Mouse (Mus musculus) intestine, postnatal 0 days (tissue): ENCODE results near the gene Inpp5d. TPM values are rescaled to one million over a fixed set of nuclear protein-coding genes. Genes with fewer than 3 reads are reported as not detected.
A peak's percentile ranks its signal among the peaks of the same experiment; 100 is the strongest.

Experiments
- ATAC-seq: fragments of 200-750 bp; cut with Nextera tagmentation; 2 replicates; pipeline ENCODE4 v1.8.0; 2017; ENCODE audit warnings: mild to moderate bottlenecking, moderate TSS enrichment, moderate library complexity
- H3K27ac ChIP-seq: fragments of 300-500 bp; sonication (generic); 2 replicates; pipeline ENCODE4 v1.5.1; 2014; ENCODE audit warnings: mild to moderate bottlenecking, low read depth, low read length, moderate library complexity
- H3K27me3 ChIP-seq: fragments of 300-500 bp; sonication (generic); replicated peaks from 2 replicates; pipeline ENCODE4 v1.6.1; 2014; ENCODE audit warnings: low read length, mixed read lengths; ENCODE audit not compliant: control insufficient read depth, insufficient read depth
- H3K36me3 ChIP-seq: fragments of 300-500 bp; sonication (generic); 2 replicates; pipeline ENCODE4 v1.6.1; 2014; ENCODE audit warnings: mild to moderate bottlenecking, moderate library complexity; ENCODE audit not compliant: control insufficient read depth, insufficient read depth
- H3K4me1 ChIP-seq: fragments of 300-500 bp; sonication (generic); replicated peaks from 2 replicates; pipeline ENCODE4 v1.6.1; 2014; ENCODE audit warnings: antibody characterized with exemption, low read length, mixed read lengths; ENCODE audit not compliant: control insufficient read depth, insufficient read depth
- H3K4me2 ChIP-seq: fragments of 300-500 bp; sonication (generic); replicated peaks from 2 replicates; pipeline ENCODE4 v1.6.1; 2014; ENCODE audit warnings: low read depth, mild to moderate bottlenecking, moderate library complexity
- H3K4me3 ChIP-seq: fragments of 300-500 bp; sonication (generic); 2 replicates; pipeline ENCODE4 v1.5.1; 2014; ENCODE audit warnings: low read depth, low read length
- H3K9ac ChIP-seq: fragments of 300-500 bp; sonication (generic); 2 replicates; pipeline ENCODE4 v1.6.1; 2014; ENCODE audit warnings: mild to moderate bottlenecking, low read depth, low read length
- H3K9me3 ChIP-seq: fragments of 300-500 bp; sonication (generic); 2 replicates; pipeline ENCODE4 v1.6.1; 2016; ENCODE audit warnings: mixed run types; ENCODE audit not compliant: control insufficient read depth
- CTCF ChIP-seq: sonication (generic); IDR thresholded peaks from 2 replicates; pipeline ENCODE4 v1.5.1; 2016; ENCODE audit warnings: low read depth, mild to moderate bottlenecking, control low read depth, antibody characterized with exemption, moderate library complexity
- WGBS: fragments of 180-500 bp; shearing (Covaris S2); extraction: QIAGEN DNeasy Blood & Tissue Kit; methylation state at CpG from one replicate; pipeline ENCODE4 v1.1.7; 2014; 5-methylcytosine and 5-hydroxymethylcytosine counted together
- polyA plus RNA-seq: library from polyadenylated mRNA; unstranded; fragments of >200 nt; fragmentation: Nextera tagmentation; extraction: Ambion mirVana; gene quantifications from 2 replicates; pipeline ENCODE4 v1.2.1, GENCODE M21; 2015

Inpp5d gene
- polyA plus RNA-seq, 1 experiment from 2014 or later = 2.5 TPM

- Histone ChIP-seq H3K4me2 (no peak overlapping the region), H3K27me3 (no peaks in the 10 kb centered on the region), H3K27ac (no peak overlapping the region), H3K36me3 (no peaks in the 10 kb centered on the region), H3K4me1 (0 out of 2 replicates have a peak, but pooled peaks cover 4% of the 10 kb centered on the region), H3K9ac (no peak overlapping the region), H3K4me3 (no peak overlapping the region), H3K9me3 (no peaks in the 10 kb centered on the region)
- no peak for TF ChIP-seq CTCF
- no peak for ATAC-seq
- WGBS = 30% methylated on average over 2 of the region's 2 CpGs
Measured at GRCm38 (mm10) chr1:87628085-87628484, 8.0 kb downstream of the Inpp5d start.

- Histone ChIP-seq H3K27ac (no peak overlapping the region), H3K4me1 (no peaks in the 10 kb centered on the region), H3K9me3 (no peaks in the 10 kb centered on the region), H3K9ac (no peak overlapping the region), H3K27me3 (no peaks in the 10 kb centered on the region), H3K4me2 (no peak overlapping the region), H3K4me3 (no peak overlapping the region), H3K36me3 (no peaks in the 10 kb centered on the region)
- WGBS = 54% methylated on average over 10 of the region's 10 CpGs
- TF ChIP-seq CTCF = no peak
- no peak for ATAC-seq
Measured at GRCm38 (mm10) chr1:87631584-87631983, 11.5 kb downstream of the Inpp5d start.

- no peak overlapping the region for H3K9ac ChIP-seq
- H3K4me2 ChIP-seq = no peak overlapping the region
- no peaks in the 10 kb centered on the region for H3K9me3 ChIP-seq
- TF ChIP-seq CTCF = no peak
- H3K4me1 ChIP-seq = no peaks in the 10 kb centered on the region
- H3K27me3 ChIP-seq = no peaks in the 10 kb centered on the region
- ATAC-seq = no peak
- no peak overlapping the region for H3K4me3 ChIP-seq
- no peaks in the 10 kb centered on the region for H3K36me3 ChIP-seq
- no peak overlapping the region for H3K27ac ChIP-seq
- WGBS = 60% methylated on average over 6 of the region's 6 CpGs
Measured at GRCm38 (mm10) chr1:87632163-87632562, 12.1 kb downstream of the Inpp5d start.

GRCm38 (mm10) chr1:87636716-87637117 lies 16.6 kb downstream of the Inpp5d start:
- Histone ChIP-seq H3K9ac (no peak overlapping the region), H3K27me3 (no peaks in the 10 kb centered on the region), H3K27ac (no peak overlapping the region), H3K9me3 (no peaks in the 10 kb centered on the region), H3K4me1 (no peaks in the 10 kb centered on the region), H3K4me3 (no peak overlapping the region), H3K4me2 (no peak overlapping the region), H3K36me3 (no peaks in the 10 kb centered on the region)
- TF ChIP-seq CTCF = no peak
- ATAC-seq = no peak
- 77% methylated on average over 12 of the region's 12 CpGs for WGBS

- no peaks in the 10 kb centered on the region for H3K9me3 ChIP-seq
- TF ChIP-seq CTCF = no peak
- no peaks in the 10 kb centered on the region for H3K36me3 ChIP-seq
- 80% methylated on average over 4 of the region's 4 CpGs for WGBS
- peak; percentile 85 for ATAC-seq
- no peaks in the 10 kb centered on the region for H3K4me1 ChIP-seq
- no peaks in the 10 kb centered on the region for H3K27me3 ChIP-seq
- no peak overlapping the region for H3K27ac ChIP-seq
- H3K4me2 ChIP-seq = no peak overlapping the region
- no peak overlapping the region for H3K4me3 ChIP-seq
- no peak overlapping the region for H3K9ac ChIP-seq
Measured at GRCm38 (mm10) chr1:87637121-87637877, 17.2 kb downstream of the Inpp5d start.

- no peaks in the 10 kb centered on the region for H3K27me3 ChIP-seq
- no peak for ATAC-seq
- TF ChIP-seq CTCF = no peak
Measured at GRCm38 (mm10) chr1:87637878-87638600, 17.9 kb downstream of the Inpp5d start.

More at GRCm38 (mm10) chr1:87637878-87638600, 17.9 kb downstream of the Inpp5d start:
- H3K4me1 ChIP-seq = no peaks in the 10 kb centered on the region
- H3K4me3 ChIP-seq = no peak overlapping the region
- H3K36me3 ChIP-seq = no peaks in the 10 kb centered on the region
- no peak overlapping the region for H3K4me2 ChIP-seq
- no peaks in the 10 kb centered on the region for H3K9me3 ChIP-seq
- WGBS = 77% methylated on average over 4 of the region's 4 CpGs
- no peak overlapping the region for H3K27ac ChIP-seq
- H3K9ac ChIP-seq = no peak overlapping the region
